13 mouse cellular contexts compared by ENCODE assay signal in the genomic region with DNA sequence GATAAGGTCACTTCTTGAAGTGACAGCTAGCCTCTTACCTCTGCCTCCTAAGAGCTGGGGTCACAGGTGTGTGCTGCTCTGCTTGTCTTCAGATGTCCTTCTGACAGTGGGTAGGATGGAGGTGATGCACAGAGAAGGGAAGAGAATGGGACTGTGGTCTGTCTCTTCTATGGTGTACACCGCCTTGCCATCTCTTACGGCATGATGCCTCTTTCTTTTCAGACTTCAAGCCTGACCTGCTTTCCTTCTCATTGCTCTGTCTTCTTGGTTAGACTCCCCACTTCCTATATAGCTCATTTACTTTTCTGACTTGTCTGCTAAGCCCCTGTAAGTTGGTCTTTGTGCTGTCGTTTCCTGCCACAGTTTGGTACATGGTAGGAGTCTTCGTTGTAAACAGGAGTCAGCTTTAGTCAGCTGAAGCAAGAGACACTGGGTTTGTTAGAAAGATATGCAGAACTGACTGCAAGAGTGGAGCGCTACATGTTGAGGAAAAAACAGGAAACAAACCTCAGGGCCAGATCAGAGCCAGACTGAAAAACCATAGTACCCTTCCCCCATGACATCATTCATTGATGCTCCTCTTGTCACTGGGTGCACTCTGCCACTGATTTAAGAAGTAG. TPM values are rescaled to one million over a fixed set of nuclear protein-coding genes. Genes with fewer than 3 reads are reported as not detected.
DNase-seq lines count a peak whose midpoint lies in the region; ATAC-seq and TF ChIP-seq lines count a peak whose summit lies in the region.
"Had no signal": no experiment of that assay in that cellular context is flagged by ENCODE, and none has a peak within 500 bp of the region (broad histone marks: within the 10 kb centered on the region; RNA-seq: fewer than 3 reads in every experiment).

No protein-coding gene starts in this region.

- peak; percentile 85 for ATAC-seq in activated CD4-positive, CD25-positive, alpha-beta regulatory T cell, adult 4 months

- no peak overlapping the region; the same call in 1 of the 2 replicates for H3K4me3 ChIP-seq in spleen, adult 2 months (ENCODE audit: extremely low read depth, insufficient read depth, insufficient read length)
- H3K4me3 ChIP-seq in megakaryocyte, embryonic 14.5 days (replicated peaks), result peak overlapping the region; percentile 87
- H3K4me3 ChIP-seq: embryonic facial prominence, embryonic 13.5 days; forebrain, embryonic 10.5 days; hindbrain, embryonic 15.5 days had no signal

- no peak for TF ChIP-seq POLR2A in spleen, adult 2 months (IDR thresholded peaks at IDR 0.05; ENCODE audit: low read depth, low read length)

- no peak for TF ChIP-seq CTCF in spleen, adult 2 months (IDR thresholded peaks at IDR 0.05; ENCODE audit: extremely low read depth, insufficient read depth, insufficient read length, insufficient replicate concordance)

- H3K36me3 ChIP-seq in spleen, adult 2 months (ENCODE audit: control insufficient read depth, insufficient read depth, low read length), result peaks cover 1% of the 10 kb centered on the region; the same call in 1 of the 2 replicates
- peaks cover 37% of the 10 kb centered on the region for H3K36me3 ChIP-seq in megakaryocyte, embryonic 14.5 days (replicated peaks; ENCODE audit: low read length)
- H3K36me3 ChIP-seq: embryonic facial prominence, embryonic 13.5 days; forebrain, embryonic 10.5 days; hindbrain, embryonic 15.5 days had no signal

- H3K27ac ChIP-seq in spleen, adult 2 months (ENCODE audit: insufficient read depth, low read length), result peak overlapping the region; percentile 73
- H3K27ac ChIP-seq: embryonic facial prominence, embryonic 13.5 days; forebrain, embryonic 10.5 days; hindbrain, embryonic 15.5 days; liver, embryonic 14.5 days had no signal

- 17% methylated on average over 5 of the region's 5 CpGs for WGBS in spleen, adult 2 months

- peak in 1 of 2 experiments; percentile 50 for DNase-seq in spleen, adult 2 months (ENCODE audit: low read depth in 1 of 2, low spot score in 2 of 2)
- DNase-seq in spleen, postnatal 10 days (ENCODE audit: low spot score in 2 of 2), result no peak
- no peak for DNase-seq in c-Kit-positive CD71-positive TER-119-positive erythroid progenitor cells, embryonic 14.5 days (ENCODE audit: low spot score)
- DNase-seq in heart, adult 8-10 months (ENCODE audit: low spot score), result no peak
- no peak for DNase-seq in ovary, postnatal 36 days (ENCODE audit: low spot score)
- DNase-seq: adrenal gland, postnatal 10 days; cerebellum, postnatal 25 days had no signal

- no peaks in the 10 kb centered on the region for H3K9me3 ChIP-seq in megakaryocyte, embryonic 14.5 days
- H3K9me3 ChIP-seq: embryonic facial prominence, embryonic 13.5 days; forebrain, embryonic 10.5 days; hindbrain, embryonic 15.5 days had no signal

- no peaks in the 10 kb centered on the region for H3K27me3 ChIP-seq in spleen, adult 2 months (ENCODE audit: control insufficient read depth, insufficient read depth, low read length)
- no peaks in the 10 kb centered on the region for H3K27me3 ChIP-seq in megakaryocyte, embryonic 14.5 days (replicated peaks)
- H3K27me3 ChIP-seq: embryonic facial prominence, embryonic 13.5 days; hindbrain, embryonic 15.5 days had no signal

- peaks cover 22% of the 10 kb centered on the region for H3K4me1 ChIP-seq in spleen, adult 2 months (ENCODE audit: control insufficient read depth, insufficient read depth, insufficient read length)
- peaks cover 83% of the 10 kb centered on the region for H3K4me1 ChIP-seq in megakaryocyte, embryonic 14.5 days
- H3K4me1 ChIP-seq: embryonic facial prominence, embryonic 13.5 days; forebrain, embryonic 10.5 days; hindbrain, embryonic 15.5 days had no signal

RNA-seq across cellular contexts. Expression of a gene that starts 13.4 kb away (rescaled TPM):
- polyA plus RNA-seq in spleen, adult 2 months (2012; rRNA removed), result 22.2 and 25.9 TPM in 2 replicates
- polyA plus RNA-seq in activated CD4-positive, CD25-positive, alpha-beta regulatory T cell, adult 4 months (2017; shearing (Covaris generic)), result 10 to 100 TPM; 16.9 to 19.3 TPM
- polyA plus RNA-seq in megakaryocyte, embryonic 14.5 days (2012; ENCODE audit: insufficient read depth, low replicate concordance), result 2.2 and 3.2 TPM in 2 replicates
- total RNA-seq in heart, adult 8-10 months (2022), result 1 to 10 TPM; 5.7 to 8.5 (median 6.3) TPM
